Mouse (Mus musculus) mouse embryonic stem cell (cell line): ENCODE results near the gene Ntm.

ENCODE experiments used
- in situ Hi-C, 2 experiments: fragments of 300-500 bp; cut with MboI; formaldehyde crosslinking; loops; 1 replicate in 1 of 2; 3 replicates in 1 of 2; pipeline ENCODE4 v1.14.3; 2019 to 2020; ENCODE audit warnings: low sequenced_read_pairs in 2 of 2, low pct_unique_long_range_greater_than_20kb in 1 of 2, mixed read lengths in 1 of 2; ENCODE audit not compliant: unreplicated experiment in 1 of 2

Gene Ntm

GRCm38 (mm10) chr9:29897448-29897847, 65.5 kb downstream of the Ntm start:
- in situ Hi-C loops: no loop called here

DNA sequence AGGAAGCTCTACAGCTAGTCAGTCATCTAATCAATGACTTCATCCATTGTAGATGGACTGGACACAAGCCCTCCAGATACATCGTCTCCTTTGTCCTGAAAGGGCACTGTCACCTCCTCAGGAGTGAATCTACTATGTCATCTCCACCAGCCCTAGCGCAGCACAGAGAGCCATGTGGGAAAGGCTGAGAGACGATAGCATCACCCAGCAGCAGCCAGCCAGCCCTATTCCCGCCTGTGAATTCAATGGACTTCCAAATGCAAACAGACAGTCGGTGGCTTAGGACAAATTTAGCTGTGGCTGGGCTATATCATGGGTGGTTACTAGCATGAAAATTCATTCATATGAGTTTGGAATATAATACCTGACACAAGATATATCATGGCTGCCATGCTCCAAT, 70.1 kb downstream of the Ntm start:
- in situ Hi-C loops: no loop called here

DNA sequence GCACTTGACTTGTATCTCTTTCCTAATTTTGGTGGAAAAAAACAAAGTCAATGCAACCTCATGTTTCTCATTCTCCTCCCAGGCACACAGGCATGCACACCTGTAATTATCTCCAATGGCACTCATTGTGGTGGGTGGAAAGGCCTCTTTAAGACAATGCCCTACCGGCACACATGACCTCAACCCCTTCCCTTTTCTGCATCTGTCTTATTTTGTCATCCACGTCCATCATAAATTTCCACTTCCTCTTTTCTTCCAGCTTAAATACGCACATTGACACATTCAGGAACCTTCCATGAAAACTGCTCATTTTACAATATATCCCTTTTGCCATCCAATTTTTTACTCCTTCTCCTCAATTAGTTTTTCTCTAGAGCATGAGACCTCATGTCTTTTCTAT, 74.2 kb downstream of the Ntm start:
- in situ Hi-C loops: no loop called here

DNA sequence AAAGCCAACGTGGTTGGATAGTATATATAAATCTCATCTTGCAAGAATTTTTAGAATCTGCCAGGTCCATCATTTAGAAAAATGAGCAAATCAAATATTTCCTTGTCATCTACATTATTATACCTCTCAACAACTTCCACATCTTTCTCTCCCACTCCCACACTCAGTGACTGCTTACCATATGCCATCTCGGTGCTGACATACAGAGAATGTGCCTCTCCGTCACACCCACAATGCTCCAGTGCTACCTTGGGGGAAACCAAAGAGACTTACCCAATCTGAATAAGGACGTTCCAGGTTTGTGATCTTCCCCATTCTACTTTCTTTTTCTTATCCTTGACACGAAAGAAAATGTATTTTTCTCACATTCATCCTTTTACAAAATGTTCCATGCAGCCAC, 75.0 kb downstream of the Ntm start:
- in situ Hi-C loops: no loop called here

GRCm38 (mm10) chr9:29884062-29884461, 78.9 kb downstream of the Ntm start:
- in situ Hi-C loops: no loop called here

- in situ Hi-C loops: no loop called here
These were observed 81.3 kb downstream of the Ntm start for GRCm38 (mm10) chr9:29881614-29882013.

GRCm38 (mm10) chr9:29877583-29877982, 85.4 kb downstream of the Ntm start:
- in situ Hi-C loops: no loop called here

- in situ Hi-C loops: no loop called here
These were observed 95.2 kb downstream of the Ntm start for GRCm38 (mm10) chr9:29867746-29868145.

- in situ Hi-C loops: no loop called here
These were observed 96.1 kb downstream of the Ntm start for GRCm38 (mm10) chr9:29866824-29867223.

DNA sequence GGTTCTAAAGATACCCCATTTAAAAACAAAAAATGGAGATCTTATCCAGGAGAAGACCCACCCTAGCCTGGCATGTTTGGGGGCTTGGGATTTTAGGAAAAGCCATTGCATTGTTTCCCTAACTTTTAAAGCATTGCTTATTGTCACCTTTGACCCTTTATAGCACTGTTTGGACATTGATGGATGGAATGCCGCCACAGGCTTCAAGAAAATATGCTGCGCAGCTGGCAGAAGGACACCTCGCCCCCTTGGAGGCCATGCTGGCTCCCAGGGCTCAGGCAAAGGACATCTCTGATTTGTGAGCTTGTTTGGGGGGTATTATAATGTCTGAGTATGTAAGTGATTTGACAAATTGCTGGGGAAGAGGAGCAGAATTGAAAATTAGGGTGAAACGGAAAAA, 96.8 kb downstream of the Ntm start:
- in situ Hi-C loops: no loop called here

- in situ Hi-C loops: no loop called here
These were observed 97.4 kb downstream of the Ntm start for GRCm38 (mm10) chr9:29865502-29865901.

DNA sequence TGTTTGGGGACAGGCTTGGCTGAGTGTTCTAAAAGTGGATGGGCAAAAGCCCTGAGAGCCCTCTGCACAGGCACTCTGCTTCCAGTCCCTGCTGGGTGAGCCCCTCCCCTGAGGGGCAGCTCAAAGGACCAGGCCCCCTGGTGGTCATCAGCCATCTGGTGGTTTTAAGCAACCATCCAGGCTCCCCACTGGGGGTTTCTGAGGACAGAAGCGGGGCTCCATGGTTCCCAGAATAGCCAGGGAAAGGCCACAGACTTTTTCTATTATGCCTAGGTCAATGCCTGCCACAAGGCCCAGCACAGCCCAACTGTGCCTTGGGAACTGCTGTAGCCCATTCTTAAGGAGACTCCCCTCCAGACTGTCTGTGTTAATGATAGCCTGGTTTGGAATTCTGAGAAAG, 98.1 kb downstream of the Ntm start:
- in situ Hi-C loops: no loop called here

- in situ Hi-C loops: no loop called here
These were observed 100.5 kb downstream of the Ntm start for GRCm38 (mm10) chr9:29862408-29862807.

GRCm38 (mm10) chr9:29859256-29860048, 103.5 kb downstream of the Ntm start:
- in situ Hi-C loops: no loop called here

GRCm38 (mm10) chr9:29848735-29849455, 114.0 kb downstream of the Ntm start:
- in situ Hi-C loops: no loop called here

DNA sequence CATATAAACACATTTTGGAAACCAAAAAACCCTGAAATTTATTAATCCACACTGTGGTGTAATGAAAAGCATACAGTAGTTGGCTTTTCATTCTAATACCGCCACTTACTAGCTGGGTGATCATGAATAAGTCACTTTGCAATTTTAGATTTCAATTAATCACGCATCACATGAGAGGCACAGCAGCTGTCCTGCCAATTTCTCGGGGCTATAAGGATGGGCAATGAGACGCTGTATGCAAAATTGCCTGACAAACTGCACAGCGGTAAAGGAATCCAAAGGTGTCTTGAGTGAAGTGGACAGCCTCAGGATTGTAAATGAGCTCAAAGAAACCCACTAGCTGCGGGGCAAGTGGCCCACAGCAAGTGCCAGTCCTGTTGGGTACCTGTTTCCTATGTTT, 125.6 kb downstream of the Ntm start:
- in situ Hi-C loops: no loop called here

- in situ Hi-C loops: no loop called here
These were observed 128.0 kb downstream of the Ntm start for GRCm38 (mm10) chr9:29834911-29835310.

DNA sequence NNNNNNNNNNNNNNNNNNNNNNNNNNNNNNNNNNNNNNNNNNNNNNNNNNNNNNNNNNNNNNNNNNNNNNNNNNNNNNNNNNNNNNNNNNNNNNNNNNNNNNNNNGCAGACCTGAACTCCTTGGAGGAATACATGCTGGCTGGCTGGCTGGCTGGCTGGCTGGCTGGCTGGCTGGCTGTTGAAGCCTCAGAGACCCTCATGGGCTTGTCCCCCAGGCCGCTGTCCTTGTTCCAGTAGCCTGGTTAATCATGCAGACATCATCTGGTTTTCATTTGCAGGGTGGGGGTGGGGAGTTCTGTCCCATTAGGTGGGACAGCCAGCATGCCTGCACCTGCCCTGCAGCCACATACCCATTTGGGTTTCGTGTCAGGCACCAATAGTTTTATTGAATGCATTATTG, 129.2 kb downstream of the Ntm start:
- in situ Hi-C loops: no loop called here

GRCm38 (mm10) chr9:29827240-29827660, 135.7 kb downstream of the Ntm start:
- in situ Hi-C loops: no loop called here

- in situ Hi-C loops: no loop called here
These were observed 137.7 kb downstream of the Ntm start for GRCm38 (mm10) chr9:29825236-29825635.
